Mouse (Mus musculus): ENCODE results near the gene Wdr93. TPM values are rescaled to one million over a fixed set of nuclear protein-coding genes. Genes with fewer than 3 reads are reported as not detected.

The Wdr93 gene
- polyA plus RNA-seq, 1 experiment: 1.8 TPM

DNA sequence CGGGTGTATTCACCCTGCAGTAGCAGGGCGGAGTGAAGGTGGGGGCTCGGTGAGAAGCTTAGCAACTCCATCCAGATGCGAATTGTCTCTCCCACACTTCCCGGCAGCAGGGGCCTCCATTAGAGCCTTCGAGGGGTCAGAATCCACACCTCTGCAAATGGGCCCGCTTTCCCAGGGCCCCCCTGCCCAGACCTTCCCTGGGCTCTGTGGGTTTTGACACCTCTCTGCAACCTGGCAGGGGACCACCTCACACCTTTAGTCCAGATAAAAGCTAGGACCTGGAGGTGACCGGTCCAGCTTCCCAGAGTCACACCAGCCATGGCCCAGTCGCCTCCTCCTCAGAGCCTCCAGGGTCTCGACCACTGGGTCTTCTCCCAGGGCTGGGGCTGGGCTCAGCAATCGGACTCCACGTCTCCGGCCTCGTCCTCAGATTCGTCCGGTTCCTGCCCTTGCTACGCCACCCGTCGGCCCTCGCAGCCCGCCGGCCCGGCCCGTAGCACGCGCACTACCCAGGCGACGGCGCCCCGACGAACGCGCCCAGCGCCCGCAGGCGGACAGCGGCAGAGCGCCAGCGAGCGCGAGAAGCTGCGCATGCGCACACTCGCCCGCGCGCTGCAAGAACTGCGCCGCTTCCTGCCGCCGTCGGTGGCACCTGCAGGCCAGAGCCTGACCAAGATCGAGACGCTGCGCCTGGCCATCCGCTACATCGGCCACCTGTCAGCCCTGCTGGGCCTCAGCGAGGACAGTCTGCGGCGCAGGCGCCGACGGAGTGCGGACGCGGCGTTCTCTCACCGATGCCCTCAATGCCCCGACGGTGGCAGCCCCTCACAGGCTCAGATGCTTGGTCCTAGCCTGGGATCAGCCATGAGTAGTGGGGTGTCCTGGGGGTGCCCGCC is 67.9 kb downstream of the Wdr93 start, which contains the start of gene Mesp2:
TSS of gene Mesp2 (plus strand) at position 117 of the 896 bp plus-strand sequence.
- 14% methylated on average over 71 of the region's 71 CpGs for WGBS
- no peak within 1 kb of the TSS for H3K4me3 ChIP-seq (replicated peaks; ENCODE audit: extremely low read depth, low read depth, low read length)
- TF ChIP-seq POLR2A (IDR thresholded peaks at IDR 0.05; ENCODE audit: borderline replicate concordance, extremely low read depth, low read depth, low read length): no peak
- no peak for TF ChIP-seq CTCF (IDR thresholded peaks at IDR 0.05; ENCODE audit: insufficient read depth, low read length)
- DNase-seq: peak; percentile 69
- peaks cover 2% of the 10 kb centered on the region; the same call in 1 of the 2 replicates for H3K4me1 ChIP-seq (ENCODE audit: control insufficient read depth, insufficient read depth, low read length)

GRCm38 (mm10) chr7:79813409-79813808 is 70.4 kb downstream of the Wdr93 start:
- H3K4me1 ChIP-seq (ENCODE audit: control insufficient read depth, insufficient read depth, low read length): peaks cover 3% of the 10 kb centered on the region; the same call in 1 of the 2 replicates
- H3K4me3 ChIP-seq (replicated peaks; ENCODE audit: extremely low read depth, low read depth, low read length): no peak overlapping the region
- TF ChIP-seq POLR2A (IDR thresholded peaks at IDR 0.05; ENCODE audit: borderline replicate concordance, extremely low read depth, low read depth, low read length) (no peak), CTCF (IDR thresholded peaks at IDR 0.05; ENCODE audit: insufficient read depth, low read length) (no peak)
- DNase-seq: no peak
- WGBS: 59% methylated on average over 1 of the region's 1 CpGs

GRCm38 (mm10) chr7:79818321-79818720 is 75.4 kb downstream of the Wdr93 start:
- 16% methylated on average over 6 of the region's 6 CpGs for WGBS
- Histone ChIP-seq H3K4me3 (replicated peaks; ENCODE audit: extremely low read depth, low read depth, low read length) (no peak overlapping the region), H3K4me1 (ENCODE audit: control insufficient read depth, insufficient read depth, low read length) (peaks cover 5% of the 10 kb centered on the region; the same call in 1 of the 2 replicates)
- no peak for TF ChIP-seq POLR2A (IDR thresholded peaks at IDR 0.05; ENCODE audit: borderline replicate concordance, extremely low read depth, low read depth, low read length)
- no peak for TF ChIP-seq CTCF (IDR thresholded peaks at IDR 0.05; ENCODE audit: insufficient read depth, low read length)
- no peak for DNase-seq

DNA sequence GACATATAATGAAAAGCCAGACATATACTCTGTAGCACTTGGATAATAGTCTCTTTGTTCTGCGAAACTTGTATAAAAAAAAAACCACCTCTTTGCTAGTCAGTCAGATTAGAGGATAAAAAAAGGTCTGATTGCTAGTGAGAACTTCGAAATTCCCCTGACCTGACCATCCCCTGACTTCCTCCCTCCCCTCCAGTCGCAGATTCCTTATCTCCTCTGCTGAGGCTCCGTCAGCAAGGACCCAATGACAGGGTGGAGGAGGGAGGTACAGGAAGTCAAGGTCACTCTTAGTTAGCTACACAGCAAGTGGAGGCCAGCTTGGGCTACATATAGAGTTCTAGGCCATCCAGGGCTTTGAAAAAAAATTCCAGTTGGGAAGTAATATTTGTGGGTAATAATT is 76.6 kb downstream of the Wdr93 start:
- DNase-seq: no peak
- H3K4me1 ChIP-seq (ENCODE audit: control insufficient read depth, insufficient read depth, low read length): peaks cover 5% of the 10 kb centered on the region; the same call in 1 of the 2 replicates
- TF ChIP-seq CTCF (IDR thresholded peaks at IDR 0.05; ENCODE audit: insufficient read depth, low read length): no peak
- no peak for TF ChIP-seq POLR2A (IDR thresholded peaks at IDR 0.05; ENCODE audit: borderline replicate concordance, extremely low read depth, low read depth, low read length)
- no peak overlapping the region for H3K4me3 ChIP-seq (replicated peaks; ENCODE audit: extremely low read depth, low read depth, low read length)
- 32% methylated on average over 4 of the region's 4 CpGs for WGBS

GRCm38 (mm10) chr7:79819996-79820395 is 77.0 kb downstream of the Wdr93 start:
- WGBS: 71% methylated on average over 11 of the region's 11 CpGs
- H3K4me1 ChIP-seq (ENCODE audit: control insufficient read depth, insufficient read depth, low read length): peaks cover 5% of the 10 kb centered on the region; the same call in 1 of the 2 replicates
- no peak overlapping the region for H3K4me3 ChIP-seq (replicated peaks; ENCODE audit: extremely low read depth, low read depth, low read length)
- DNase-seq: no peak
- no peak for TF ChIP-seq CTCF (IDR thresholded peaks at IDR 0.05; ENCODE audit: insufficient read depth, low read length)
- no peak for TF ChIP-seq POLR2A (IDR thresholded peaks at IDR 0.05; ENCODE audit: borderline replicate concordance, extremely low read depth, low read depth, low read length)

- 63% methylated on average over 12 of the region's 12 CpGs for WGBS
Observed at GRCm38 (mm10) chr7:79822092-79822695, 79.2 kb downstream of the Wdr93 start.

GRCm38 (mm10) chr7:79828341-79828740 is 85.4 kb downstream of the Wdr93 start:
- Histone ChIP-seq H3K4me1 (ENCODE audit: control insufficient read depth, insufficient read depth, low read length) (peaks cover 6% of the 10 kb centered on the region), H3K4me3 (replicated peaks; ENCODE audit: extremely low read depth, low read depth, low read length) (no peak overlapping the region)
- no peak for DNase-seq
- 70% methylated on average over 3 of the region's 3 CpGs for WGBS
- TF ChIP-seq POLR2A (IDR thresholded peaks at IDR 0.05; ENCODE audit: borderline replicate concordance, extremely low read depth, low read depth, low read length): no peak
- no peak for TF ChIP-seq CTCF (IDR thresholded peaks at IDR 0.05; ENCODE audit: insufficient read depth, low read length)

More at GRCm38 (mm10) chr7:79822092-79822695, 79.2 kb downstream of the Wdr93 start:
- Histone ChIP-seq H3K4me1 (ENCODE audit: control insufficient read depth, insufficient read depth, low read length) (peaks cover 5% of the 10 kb centered on the region; the same call in 1 of the 2 replicates), H3K4me3 (replicated peaks; ENCODE audit: extremely low read depth, low read depth, low read length) (no peak overlapping the region)
- peak; percentile 69 for DNase-seq
- TF ChIP-seq POLR2A (IDR thresholded peaks at IDR 0.05; ENCODE audit: borderline replicate concordance, extremely low read depth, low read depth, low read length): no peak
- TF ChIP-seq CTCF (IDR thresholded peaks at IDR 0.05; ENCODE audit: insufficient read depth, low read length): no peak

DNA sequence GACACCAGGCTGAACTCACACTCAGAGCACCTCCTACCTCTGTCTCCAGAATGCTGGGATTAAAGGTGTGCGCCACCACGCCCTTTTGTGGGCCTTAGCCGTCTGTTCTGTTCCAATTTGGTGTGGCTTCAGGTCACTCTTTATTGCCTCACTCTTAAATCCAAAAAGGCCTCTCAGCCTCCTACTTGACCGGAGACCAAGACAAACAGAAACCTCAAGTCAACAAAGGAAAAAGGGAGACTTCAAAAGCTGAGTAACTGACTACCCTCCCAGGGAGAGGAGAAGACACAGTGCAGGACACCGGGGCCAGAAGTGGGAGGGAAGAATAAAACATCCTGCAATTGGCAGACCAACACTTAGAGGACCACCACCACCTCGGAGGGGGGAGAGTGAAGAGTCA is 88.2 kb downstream of the Wdr93 start:
- no peak overlapping the region for H3K4me3 ChIP-seq (replicated peaks; ENCODE audit: extremely low read depth, low read depth, low read length)
- WGBS: 50% methylated on average over 6 of the region's 6 CpGs
- peaks cover 6% of the 10 kb centered on the region for H3K4me1 ChIP-seq (ENCODE audit: control insufficient read depth, insufficient read depth, low read length)
- DNase-seq: no peak
- no peak for TF ChIP-seq POLR2A (IDR thresholded peaks at IDR 0.05; ENCODE audit: borderline replicate concordance, extremely low read depth, low read depth, low read length)
- no peak for TF ChIP-seq CTCF (IDR thresholded peaks at IDR 0.05; ENCODE audit: insufficient read depth, low read length)

GRCm38 (mm10) chr7:79831585-79831984 is 88.6 kb downstream of the Wdr93 start:
- Histone ChIP-seq H3K4me1 (ENCODE audit: control insufficient read depth, insufficient read depth, low read length) (peaks cover 6% of the 10 kb centered on the region), H3K4me3 (replicated peaks; ENCODE audit: extremely low read depth, low read depth, low read length) (no peak overlapping the region)
- TF ChIP-seq CTCF (IDR thresholded peaks at IDR 0.05; ENCODE audit: insufficient read depth, low read length): no peak
- no peak for TF ChIP-seq POLR2A (IDR thresholded peaks at IDR 0.05; ENCODE audit: borderline replicate concordance, extremely low read depth, low read depth, low read length)
- peak; percentile 62 for DNase-seq
- WGBS: 19% methylated on average over 6 of the region's 6 CpGs

Data from lung, adult 2 months (tissue).